Mouse (Mus musculus) ES-E14 (cell line): Measurements from ENCODE around the gene BC024978. TPM values are rescaled to one million over a fixed set of nuclear protein-coding genes. Genes with fewer than 3 reads are reported as not detected.

ENCODE experiments used
- DNase-seq: peaks from one replicate; pipeline ENCODE4 v3.0.0-alpha.2; 2013; ENCODE audit warnings: low read depth, low spot score
- H3K27ac ChIP-seq: 2 replicates; pipeline ENCODE4 v1.5.1; 2012; ENCODE audit warnings: low read depth, mild to moderate bottlenecking, low read length, moderate library complexity, mixed read lengths; ENCODE audit not compliant: poor library complexity, insufficient read depth, severe bottlenecking
- H3K36me3 ChIP-seq: 2 replicates; pipeline ENCODE4 v1.6.1; 2012; ENCODE audit warnings: mild to moderate bottlenecking, low read length, moderate library complexity, mixed read lengths; ENCODE audit not compliant: control insufficient read depth, poor library complexity, insufficient read depth, severe bottlenecking
- H3K4me1 ChIP-seq, 2 experiments: fragments of 150-350 bp in 1 of 2; sonication (generic) in 1 of 2; 2 replicates each; pipeline ENCODE4 v1.6.1; 2012; ENCODE audit warnings: low read length in 2 of 2, mild to moderate bottlenecking in 1 of 2, mixed read lengths in 1 of 2; ENCODE audit not compliant: control insufficient read depth in 2 of 2, insufficient read depth in 2 of 2, poor library complexity in 1 of 2
- H3K4me3 ChIP-seq, 2 experiments: fragments of 150-350 bp in 1 of 2; sonication (generic) in 1 of 2; 2 replicates each; pipeline ENCODE4 v1.5.1; 2012; ENCODE audit warnings: low read length in 2 of 2, low read depth in 1 of 2, mild to moderate bottlenecking in 1 of 2, mixed read lengths in 1 of 2; ENCODE audit not compliant: insufficient read depth in 1 of 2, poor library complexity in 1 of 2, severe bottlenecking in 1 of 2
- H3K9ac ChIP-seq: 2 replicates; pipeline ENCODE4 v1.6.1; 2012; ENCODE audit warnings: low read depth, mild to moderate bottlenecking, low read length, mixed read lengths; ENCODE audit not compliant: poor library complexity, insufficient read depth, severe bottlenecking
- H3K9me3 ChIP-seq: fragments of 150-350 bp; sonication (generic); 2 replicates; pipeline ENCODE4 v1.6.1; 2012; ENCODE audit warnings: low read depth, mild to moderate bottlenecking, low read length; ENCODE audit not compliant: control insufficient read depth, insufficient read depth
- CHD2 ChIP-seq: IDR thresholded peaks from 2 replicates; pipeline ENCODE4 v1.6.1; 2014; ENCODE audit warnings: mild to moderate bottlenecking, low read depth, low read length, inconsistent platforms
- HCFC1 ChIP-seq: IDR thresholded peaks from 2 replicates; pipeline ENCODE4 v1.6.1; 2012; ENCODE audit warnings: low read length, inconsistent platforms, borderline replicate concordance; ENCODE audit not compliant: insufficient read depth
- MAFK ChIP-seq: IDR thresholded peaks from 2 replicates; pipeline ENCODE4 v1.6.1; 2014; ENCODE audit warnings: mild to moderate bottlenecking, low read depth, low read length, inconsistent platforms; ENCODE audit not compliant: insufficient read depth
- ZC3H11A ChIP-seq: IDR thresholded peaks from 2 replicates; pipeline ENCODE4 v1.6.1; 2012; ENCODE audit warnings: low read depth, mild to moderate bottlenecking, inconsistent platforms, low read length, borderline replicate concordance
- ZNF384 ChIP-seq: IDR thresholded peaks from 2 replicates; pipeline ENCODE4 v1.6.1; 2012; ENCODE audit warnings: low read depth, low read length, inconsistent platforms
- in situ Hi-C, 2 experiments: fragments of 600-800 bp; cut with MboI; formaldehyde crosslinking; loops; one replicate each; pipeline ENCODE4 v1.15.1; 2025; ENCODE audit warnings: low sequenced_read_pairs in 2 of 2, inconsistent platforms in 1 of 2; ENCODE audit not compliant: unreplicated experiment in 2 of 2
- total RNA-seq: library from RNA; depleted of rRNA; stranded (reverse); fragments of 300-350 nt; gene quantifications from 2 replicates; pipeline ENCODE4 v1.2.3, GENCODE M21; 2012

BC024978 gene
- total RNA-seq, 1 experiment, result 12.0 TPM

GRCm38 (mm10) chr7:27218586-27218985, 23.0 kb downstream of the BC024978 start:
- peaks cover 13% of the 10 kb centered on the region; the same call in 1 of the 2 replicates for H3K36me3 ChIP-seq
- H3K4me1 ChIP-seq, result peaks cover 3 to 13% of the 10 kb centered on the region in 2 experiments; a peak in 2 of 4 replicates
- H3K4me3 ChIP-seq, result no peak overlapping the region
- no peak for DNase-seq
- in situ Hi-C loops, result no loop called here
- TF ChIP-seq ZNF384 (no peak), HCFC1 (no peak), ZC3H11A (no peak), MAFK (no peak), CHD2 (no peak)
- H3K27ac ChIP-seq, result no peak overlapping the region
- H3K9me3 ChIP-seq, result no peaks in the 10 kb centered on the region
- no peak overlapping the region for H3K9ac ChIP-seq

- Histone ChIP-seq H3K9ac (no peak overlapping the region), H3K9me3 (no peaks in the 10 kb centered on the region), H3K4me3 (no peak overlapping the region), H3K4me1 (peaks cover 3 to 19% of the 10 kb centered on the region in 2 experiments; a peak in 2 of 4 replicates), H3K27ac (no peak overlapping the region; the same call in 1 of the 2 replicates), H3K36me3 (peaks cover 7% of the 10 kb centered on the region; the same call in 1 of the 2 replicates)
- TF ChIP-seq ZNF384, result no peak
- TF ChIP-seq MAFK, result no peak
- TF ChIP-seq CHD2, result no peak
- no peak for TF ChIP-seq HCFC1
- no peak for TF ChIP-seq ZC3H11A
- DNase-seq, result no peak
- in situ Hi-C loops, result no loop called here
These were observed 24.4 kb downstream of the BC024978 start for GRCm38 (mm10) chr7:27219937-27220336.

GRCm38 (mm10) chr7:27221939-27222338, 26.4 kb downstream of the BC024978 start:
- no peak overlapping the region for H3K9ac ChIP-seq

GRCm38 (mm10) chr7:27222538-27222937, 27.0 kb downstream of the BC024978 start:
- no peaks in the 10 kb centered on the region for H3K9me3 ChIP-seq
- in situ Hi-C loops, result no loop called here
- peaks cover 5% of the 10 kb centered on the region; the same call in 1 of the 2 replicates for H3K36me3 ChIP-seq
- H3K4me3 ChIP-seq, result no peak overlapping the region
- no peak for DNase-seq
- no peak overlapping the region for H3K27ac ChIP-seq
- TF ChIP-seq MAFK, result no peak
- no peak for TF ChIP-seq ZNF384
- no peak for TF ChIP-seq CHD2
- no peak for TF ChIP-seq HCFC1
- TF ChIP-seq ZC3H11A, result no peak
- peaks cover 4 to 30% of the 10 kb centered on the region in 2 experiments; a peak in 2 of 4 replicates for H3K4me1 ChIP-seq
- no peak overlapping the region for H3K9ac ChIP-seq

More at GRCm38 (mm10) chr7:27221939-27222338, 26.4 kb downstream of the BC024978 start:
- Histone ChIP-seq H3K9me3 (no peaks in the 10 kb centered on the region), H3K27ac (no peak overlapping the region), H3K36me3 (peaks cover 5% of the 10 kb centered on the region; the same call in 1 of the 2 replicates), H3K4me3 (no peak overlapping the region), H3K4me1 (peaks cover 4 to 30% of the 10 kb centered on the region in 2 experiments; a peak in 2 of 4 replicates)
- in situ Hi-C loops, result no loop called here
- TF ChIP-seq ZC3H11A (no peak), MAFK (no peak), ZNF384 (no peak), HCFC1 (no peak), CHD2 (no peak)
- DNase-seq, result no peak
